Mouse (Mus musculus) liver, postnatal 0 days (tissue): ENCODE measurements around the gene Olfr761. TPM values are rescaled to one million over a fixed set of nuclear protein-coding genes. Genes with fewer than 3 reads are reported as not detected.
"Not testable (repeated sequence)": the region's sequence is repeated elsewhere in the genome, so short reads cannot be mapped to it uniquely, and the experiment has no call there.

Experiments used
- ATAC-seq: fragments of 200-750 bp; cut with Nextera tagmentation; 2 replicates; pipeline ENCODE4 v1.8.0; 2017; ENCODE audit warnings: mild to moderate bottlenecking, moderate library complexity
- DNase-seq: peaks from one replicate; pipeline ENCODE4 v3.0.0-alpha.2; 2016
- H3K27ac ChIP-seq: fragments of 300-500 bp; sonication (generic); 2 replicates; pipeline ENCODE4 v1.5.1; 2014; ENCODE audit warnings: antibody characterized with exemption, moderate library complexity, mild to moderate bottlenecking, low read depth
- H3K27me3 ChIP-seq: fragments of 300-500 bp; sonication (generic); 2 replicates; pipeline ENCODE4 v1.6.1; 2014; ENCODE audit warnings: low read length, control low read depth, mixed read lengths; ENCODE audit not compliant: insufficient read depth
- H3K36me3 ChIP-seq: fragments of 300-500 bp; sonication (generic); replicated peaks from 2 replicates; pipeline ENCODE4 v1.6.1; 2014; ENCODE audit warnings: mild to moderate bottlenecking, control low read depth, low read length, moderate library complexity, mixed read lengths; ENCODE audit not compliant: insufficient read depth
- H3K4me1 ChIP-seq: fragments of 300-500 bp; sonication (generic); 2 replicates; pipeline ENCODE4 v1.6.1; 2014; ENCODE audit warnings: antibody characterized with exemption, mild to moderate bottlenecking, control low read depth; ENCODE audit not compliant: insufficient read depth
- H3K4me2 ChIP-seq: fragments of 300-500 bp; sonication (generic); 2 replicates; pipeline ENCODE4 v1.6.1; 2014; ENCODE audit warnings: low read depth, mild to moderate bottlenecking, low read length, moderate library complexity, mixed read lengths
- H3K4me3 ChIP-seq: fragments of 300-500 bp; sonication (generic); 2 replicates; pipeline ENCODE4 v1.5.1; 2014; ENCODE audit warnings: low read depth, low read length
- H3K9ac ChIP-seq: fragments of 300-500 bp; sonication (generic); replicated peaks from 2 replicates; pipeline ENCODE4 v1.6.1; 2014; ENCODE audit warnings: mild to moderate bottlenecking, moderate library complexity
- H3K9me3 ChIP-seq: fragments of 300-500 bp; sonication (generic); 2 replicates; pipeline ENCODE4 v1.6.1; 2016; ENCODE audit warnings: mild to moderate bottlenecking, control low read depth, low read length, mixed read lengths
- CTCF ChIP-seq: sonication (generic); IDR thresholded peaks from 2 replicates; pipeline ENCODE4 v1.5.1; 2016; ENCODE audit warnings: antibody characterized with exemption, low read depth
- EP300 ChIP-seq: IDR thresholded peaks from 2 replicates; pipeline ENCODE4 v1.6.1; 2016; ENCODE audit warnings: antibody characterized with exemption, low read depth, mild to moderate bottlenecking
- WGBS: fragments of 180-500 bp; shearing (Covaris S2); extraction: QIAGEN DNeasy Blood & Tissue Kit; methylation state at CpG from one replicate; pipeline ENCODE4 v1.1.7; 2014; ENCODE audit not compliant: insufficient replicate concordance; 5-methylcytosine and 5-hydroxymethylcytosine counted together
- polyA plus RNA-seq: library from polyadenylated mRNA; unstranded; fragments of >200 nt; fragmentation: Nextera tagmentation; extraction: Ambion mirVana; gene quantifications from 2 replicates; pipeline ENCODE4 v1.2.1, GENCODE M21; 2015

Gene Olfr761
- polyA plus RNA-seq, result not detected in 2 replicates

- H3K36me3 ChIP-seq, result no peaks in the 10 kb centered on the region
- H3K9ac ChIP-seq, result no peak within 1 kb of the TSS
- H3K9me3 ChIP-seq, result no peaks in the 10 kb centered on the region
- DNase-seq (no peak), ATAC-seq (no peak)
- 43% methylated on average over 2 of the region's 2 CpGs for WGBS
- no peak within 1 kb of the TSS for H3K4me3 ChIP-seq
- TF ChIP-seq CTCF (no peak), EP300 (no peak)
- no peak within 1 kb of the TSS for H3K4me2 ChIP-seq
- H3K27ac ChIP-seq, result no peak within 1 kb of the TSS
- no peaks in the 10 kb centered on the region for H3K27me3 ChIP-seq
- H3K4me1 ChIP-seq, result no peaks in the 10 kb centered on the region
Observed at GRCm38 (mm10) chr17:37952979-37953378, at the start of gene Olfr761. TSS of gene Olfr761 (minus strand) at chr17:37953079.

- Histone ChIP-seq H3K27ac (no peak overlapping the region), H3K9ac (no peak overlapping the region), H3K4me2 (no peak overlapping the region), H3K4me3 (no peak overlapping the region), H3K36me3 (no peaks in the 10 kb centered on the region), H3K4me1 (no peaks in the 10 kb centered on the region), H3K27me3 (no peaks in the 10 kb centered on the region), H3K9me3 (no peaks in the 10 kb centered on the region)
- WGBS, result 59% methylated on average over 10 of the region's 10 CpGs
- TF ChIP-seq CTCF (no peak), EP300 (no peak)
- peak; percentile 62 for ATAC-seq
- DNase-seq, result no peak
Observed at GRCm38 (mm10) chr17:37995635-37996307, 42.9 kb upstream of the Olfr761 start.

DNA sequence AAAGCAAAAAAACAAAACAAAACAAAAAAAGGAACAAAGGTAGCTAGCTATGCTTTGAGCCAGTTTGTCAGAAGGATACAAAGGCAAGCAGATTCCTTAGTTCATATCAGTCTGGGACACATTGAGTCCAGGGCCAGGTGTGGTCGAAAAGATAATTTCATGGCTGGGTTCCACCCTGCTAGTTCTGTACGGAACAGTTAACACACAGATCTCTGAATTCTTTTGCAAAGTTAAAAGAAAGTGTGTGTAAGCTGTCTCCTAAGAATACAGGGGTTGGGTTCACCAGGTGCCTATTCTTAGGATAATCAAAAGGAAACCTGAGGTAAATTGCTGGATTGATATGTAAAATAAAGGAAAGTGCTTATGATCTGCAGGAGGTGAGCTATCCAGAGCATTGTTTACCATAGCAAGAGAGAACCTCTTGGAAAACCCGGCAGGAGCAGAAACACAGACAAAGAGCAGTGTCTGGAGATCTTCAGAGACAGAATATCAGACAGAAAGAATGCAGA, 37.6 kb upstream of the Olfr761 start:
- no peaks in the 10 kb centered on the region for H3K9me3 ChIP-seq
- 47% methylated on average over 3 of the region's 3 CpGs for WGBS
- H3K4me3 ChIP-seq, result no peak overlapping the region
- H3K27ac ChIP-seq, result no peak overlapping the region
- no peak for TF ChIP-seq CTCF
- peak; percentile 65 for TF ChIP-seq EP300
- H3K4me1 ChIP-seq, result no peaks in the 10 kb centered on the region
- no peaks in the 10 kb centered on the region for H3K27me3 ChIP-seq
- ATAC-seq (peak; percentile 56), DNase-seq (no peak)
- H3K9ac ChIP-seq, result no peak overlapping the region
- H3K4me2 ChIP-seq, result no peak overlapping the region
- H3K36me3 ChIP-seq, result no peaks in the 10 kb centered on the region

DNA sequence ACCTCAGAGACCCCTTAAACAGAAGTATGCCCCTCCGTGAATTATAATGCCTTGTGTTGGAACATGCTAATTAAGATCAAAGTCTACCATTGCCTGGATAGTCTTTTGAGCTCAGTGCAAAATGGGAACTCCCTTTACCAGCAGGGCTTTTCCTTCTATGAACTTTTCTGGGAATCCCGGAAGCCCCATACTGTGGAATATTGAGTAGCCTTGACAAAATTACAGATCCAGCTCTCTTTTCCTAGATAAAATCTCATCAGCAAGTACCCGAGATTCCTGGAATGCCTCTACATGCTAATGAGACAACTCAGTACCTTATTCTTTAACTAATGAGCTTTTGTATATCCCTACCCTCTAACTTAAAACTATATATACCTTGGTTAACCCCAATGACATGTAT, 20.7 kb upstream of the Olfr761 start:
- H3K4me2 ChIP-seq, result no peak overlapping the region
- H3K27ac ChIP-seq, result no peak overlapping the region
- no peaks in the 10 kb centered on the region for H3K27me3 ChIP-seq
- H3K4me3 ChIP-seq, result no peak overlapping the region
- H3K36me3 ChIP-seq, result no peaks in the 10 kb centered on the region
- TF ChIP-seq EP300 (no peak), CTCF (no peak)
- no peak for DNase-seq
- no peaks in the 10 kb centered on the region for H3K4me1 ChIP-seq
- ATAC-seq, result no peak
- no peaks in the 10 kb centered on the region for H3K9me3 ChIP-seq
- 68% methylated on average over 3 of the region's 3 CpGs for WGBS
- no peak overlapping the region for H3K9ac ChIP-seq

DNA sequence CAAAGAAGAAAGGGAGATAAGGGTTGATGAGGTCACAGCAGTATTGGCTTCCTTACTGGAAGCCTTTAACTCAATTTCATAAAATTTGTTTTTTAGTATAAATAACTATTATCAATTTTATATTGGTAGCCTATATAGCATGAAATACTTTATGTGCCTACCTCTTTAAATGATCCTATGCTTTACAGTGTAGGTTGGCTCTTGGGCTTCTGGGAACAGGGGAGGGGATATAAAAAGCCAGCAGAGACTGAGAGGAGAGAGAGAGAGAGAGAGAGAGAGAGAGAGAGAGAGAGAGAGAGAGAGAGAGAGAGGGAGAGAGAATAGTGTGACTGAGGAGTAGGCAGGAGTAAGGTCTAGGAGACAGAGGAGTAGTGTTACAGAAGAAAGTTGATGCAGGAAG, 32.6 kb downstream of the Olfr761 start, which contains the start of gene Olfr128:
Gene Olfr128 (plus strand): TSS at position 301 of the 400 bp plus-strand sequence.
- H3K27me3 ChIP-seq, result no peaks in the 10 kb centered on the region
- no peaks in the 10 kb centered on the region for H3K4me1 ChIP-seq
- DNase-seq, result no peak
- no peak within 1 kb of the TSS for H3K9ac ChIP-seq
- H3K36me3 ChIP-seq, result no peaks in the 10 kb centered on the region
- H3K4me3 ChIP-seq, result no peak within 1 kb of the TSS
- TF ChIP-seq CTCF (no peak), EP300 (no peak)
- H3K9me3 ChIP-seq, result no peaks in the 10 kb centered on the region
- no peak within 1 kb of the TSS for H3K27ac ChIP-seq
- H3K4me2 ChIP-seq, result no peak within 1 kb of the TSS
- ATAC-seq, result no peak

- H3K9me3 ChIP-seq, ATAC-seq, H3K4me3 ChIP-seq, H3K27ac ChIP-seq, H3K9ac ChIP-seq, DNase-seq, H3K4me2 ChIP-seq, H3K27me3 ChIP-seq, H3K4me1 ChIP-seq, H3K36me3 ChIP-seq: not testable (repeated sequence)
- 63% methylated on average over 8 of the region's 8 CpGs for WGBS
Observed at GRCm38 (mm10) chr17:37906821-37907220, 46.1 kb downstream of the Olfr761 start.

Other genes starting within 250 kb of the Olfr761 start
- not detected in 2 replicates for gene Olfr120, start 231.3 kb downstream of the Olfr761 start, polyA plus RNA-seq
- not detected in 2 replicates for gene Olfr121, start 204.2 kb downstream of the Olfr761 start, polyA plus RNA-seq
- not detected in 2 replicates for gene Olfr122, start 184.5 kb downstream of the Olfr761 start, polyA plus RNA-seq
- gene Olfr123, start 159.6 kb downstream of the Olfr761 start, polyA plus RNA-seq, result not detected in 2 replicates
- gene Olfr124, start 153.2 kb downstream of the Olfr761 start, polyA plus RNA-seq, result not detected in 2 replicates
- not detected in 2 replicates for gene Olfr125, start 120.1 kb downstream of the Olfr761 start, polyA plus RNA-seq
- gene Olfr126, start 105.6 kb downstream of the Olfr761 start, polyA plus RNA-seq, result not detected in 2 replicates
- not detected in 2 replicates for gene Olfr127, start 52.6 kb downstream of the Olfr761 start, polyA plus RNA-seq
- gene Olfr128, start 32.5 kb downstream of the Olfr761 start, polyA plus RNA-seq, result not detected in 2 replicates
- gene Olfr129, start 107.0 kb upstream of the Olfr761 start, polyA plus RNA-seq, result not detected in 2 replicates
- not detected in 2 replicates for gene Olfr130, start 110.8 kb upstream of the Olfr761 start, polyA plus RNA-seq
- gene Olfr131, start 135.6 kb upstream of the Olfr761 start, polyA plus RNA-seq, result not detected in 2 replicates
- gene Olfr132, start 181.4 kb upstream of the Olfr761 start, polyA plus RNA-seq, result not detected in 2 replicates
- gene Olfr133, start 192.2 kb upstream of the Olfr761 start, polyA plus RNA-seq, result not detected in 2 replicates
- gene Olfr134, start 218.3 kb upstream of the Olfr761 start, polyA plus RNA-seq, result not detected in 2 replicates